Mouse (Mus musculus) adrenal gland, postnatal 25 days (tissue): ENCODE data around the gene Tbxas1. TPM values are rescaled to one million over a fixed set of nuclear protein-coding genes. Genes with fewer than 3 reads are reported as not detected.

Experiments
- DNase-seq: peaks from one replicate; pipeline ENCODE4 v3.0.0; 2021; ENCODE audit warnings: mixed read lengths
- total RNA-seq: library from RNA; stranded (reverse); gene quantifications from 2 replicates; pipeline ENCODE4 v1.2.3, GENCODE M21; 2021

Gene Tbxas1
- total RNA-seq, 1 experiment from 2014 or later, result 5.3 TPM

DNA sequence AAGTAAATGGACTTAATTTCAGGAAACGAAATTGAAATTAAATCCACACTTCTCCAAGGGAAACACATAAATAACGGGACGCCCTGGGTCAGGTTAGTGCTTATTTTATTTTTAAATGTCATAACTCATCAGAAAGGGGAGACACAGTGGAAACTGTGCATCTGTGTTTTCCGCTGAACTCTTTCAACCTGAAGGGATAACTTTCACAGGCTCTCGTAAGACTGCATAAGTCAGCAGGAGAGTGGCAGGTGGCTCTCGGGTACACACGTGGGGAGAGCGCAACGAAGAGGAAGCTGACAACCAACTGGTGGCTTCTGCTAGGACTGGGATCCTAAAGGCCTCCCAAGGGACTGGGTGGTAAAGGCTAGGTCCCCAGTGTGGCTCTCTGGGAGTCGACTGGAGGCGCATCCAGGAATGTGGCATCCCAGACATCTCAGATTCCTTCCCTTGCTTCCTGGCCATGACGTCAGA lies 128.8 kb downstream of the Tbxas1 start:
- no peak for DNase-seq

- DNase-seq, result no peak
Measured at GRCm38 (mm10) chr6:39005267-39005944, 130.2 kb downstream of the Tbxas1 start.

DNA sequence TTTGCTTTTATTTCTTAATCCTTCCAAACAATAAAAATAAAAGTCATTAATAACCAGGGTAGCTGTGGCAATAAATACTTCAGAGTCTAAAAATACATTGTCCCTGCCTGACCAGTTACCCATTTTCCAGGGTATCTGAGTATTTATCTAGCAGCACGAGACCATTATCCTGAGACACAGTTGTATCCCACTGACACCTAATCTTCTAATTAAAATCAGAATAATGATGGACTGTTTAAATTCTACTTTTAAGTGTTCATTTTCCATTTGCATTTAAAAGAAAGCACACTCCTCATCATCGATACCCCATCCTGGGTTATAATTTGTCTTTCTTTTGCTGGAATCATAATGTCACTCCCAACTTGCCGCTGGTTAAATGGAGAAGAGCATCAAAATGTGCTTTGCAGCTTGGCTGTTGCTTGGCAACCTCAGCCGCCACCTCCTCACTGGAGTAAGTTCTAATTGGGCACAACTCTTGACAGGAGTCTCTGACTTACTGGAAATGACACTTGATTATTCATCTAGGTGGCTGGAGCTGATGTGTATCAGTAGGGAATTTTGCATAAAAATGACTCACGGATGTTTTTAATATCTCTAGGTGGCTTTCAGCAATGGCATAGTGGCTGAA lies 130.9 kb downstream of the Tbxas1 start:
- DNase-seq, result no peak

GRCm38 (mm10) chr6:39007223-39007622 lies 132.0 kb downstream of the Tbxas1 start:
- no peak for DNase-seq

GRCm38 (mm10) chr6:39008116-39008515 lies 132.9 kb downstream of the Tbxas1 start:
- DNase-seq, result no peak

DNA sequence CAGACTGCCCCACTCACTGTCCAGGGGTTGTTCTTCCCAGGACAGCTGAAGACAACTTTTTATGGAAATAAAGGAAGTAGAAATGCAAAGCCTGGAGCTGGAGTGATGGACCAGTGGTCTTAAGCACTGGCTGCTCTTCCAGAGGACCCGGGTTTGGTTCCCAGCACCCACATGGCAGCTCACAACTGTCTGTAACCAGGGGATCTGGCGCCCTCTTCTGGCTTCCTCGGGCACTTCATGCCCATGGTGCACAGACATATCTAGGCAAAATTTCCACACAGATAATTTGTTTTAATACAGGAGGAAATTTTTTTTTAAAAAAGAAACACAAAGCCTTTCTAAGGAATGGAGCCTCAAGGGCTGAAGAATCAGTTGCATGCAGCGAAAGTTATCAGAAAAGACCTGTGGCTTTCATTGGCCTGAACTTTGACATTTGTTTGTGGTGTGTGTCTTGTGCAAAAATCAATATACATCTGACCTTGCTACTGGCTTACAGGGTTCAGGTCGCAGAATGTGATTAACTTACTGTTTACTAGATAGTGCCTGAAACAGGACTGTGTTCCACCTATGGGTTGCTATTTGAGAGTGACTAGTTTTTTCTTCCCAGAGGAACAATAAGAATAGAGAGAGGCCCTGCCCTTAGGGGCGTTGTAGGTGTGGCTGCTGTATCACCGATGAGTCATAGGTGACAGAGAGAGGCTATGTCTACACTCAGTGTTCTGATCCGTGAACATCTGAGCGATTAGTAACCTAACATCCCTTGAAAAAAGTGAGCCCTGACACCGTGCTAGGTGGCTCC lies 138.0 kb downstream of the Tbxas1 start:
- DNase-seq, result peak; percentile 18

DNA sequence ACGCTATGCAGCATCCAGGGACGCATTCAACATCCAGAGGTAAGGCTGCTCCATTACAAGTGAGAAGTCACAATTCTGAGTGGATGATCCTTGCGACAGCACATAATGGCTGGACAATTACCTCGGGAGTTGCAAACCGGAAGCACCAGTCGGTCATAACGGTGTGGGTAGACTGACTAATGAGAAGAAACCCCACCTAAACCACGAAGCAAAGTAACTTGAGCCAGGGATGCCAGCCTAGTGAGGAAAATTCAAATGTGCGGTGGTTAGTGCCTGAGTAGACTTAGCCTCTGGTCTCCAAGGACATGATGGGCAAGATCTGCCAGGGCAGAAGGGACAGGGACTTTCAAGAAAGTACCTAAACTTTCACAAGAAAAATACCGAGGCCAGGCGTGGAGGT lies 142.7 kb downstream of the Tbxas1 start:
- no peak for DNase-seq

GRCm38 (mm10) chr6:39018805-39019204 lies 143.6 kb downstream of the Tbxas1 start:
- DNase-seq, result peak; percentile 23

DNA sequence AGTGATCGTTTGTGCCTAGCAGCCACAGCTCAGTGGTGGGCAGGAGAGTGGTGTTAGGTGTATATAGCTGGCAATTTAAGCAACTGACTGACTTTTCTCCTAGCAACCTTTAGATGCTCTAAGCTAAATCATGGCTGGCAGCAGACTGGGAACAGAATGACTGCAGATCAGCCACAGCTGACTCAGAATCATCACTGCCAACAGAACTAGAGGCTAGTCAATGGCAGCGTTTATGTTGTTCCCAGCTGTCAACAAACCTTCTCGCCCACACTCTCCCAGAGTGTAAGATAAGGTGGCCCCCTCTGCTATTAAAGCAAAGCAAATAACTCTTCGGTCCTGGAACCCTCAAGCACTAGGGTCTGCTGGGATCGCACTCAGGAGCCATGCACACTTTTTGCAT lies 144.0 kb downstream of the Tbxas1 start:
- no peak for DNase-seq

GRCm38 (mm10) chr6:39021909-39022308 lies 146.7 kb downstream of the Tbxas1 start:
- DNase-seq, result no peak

DNA sequence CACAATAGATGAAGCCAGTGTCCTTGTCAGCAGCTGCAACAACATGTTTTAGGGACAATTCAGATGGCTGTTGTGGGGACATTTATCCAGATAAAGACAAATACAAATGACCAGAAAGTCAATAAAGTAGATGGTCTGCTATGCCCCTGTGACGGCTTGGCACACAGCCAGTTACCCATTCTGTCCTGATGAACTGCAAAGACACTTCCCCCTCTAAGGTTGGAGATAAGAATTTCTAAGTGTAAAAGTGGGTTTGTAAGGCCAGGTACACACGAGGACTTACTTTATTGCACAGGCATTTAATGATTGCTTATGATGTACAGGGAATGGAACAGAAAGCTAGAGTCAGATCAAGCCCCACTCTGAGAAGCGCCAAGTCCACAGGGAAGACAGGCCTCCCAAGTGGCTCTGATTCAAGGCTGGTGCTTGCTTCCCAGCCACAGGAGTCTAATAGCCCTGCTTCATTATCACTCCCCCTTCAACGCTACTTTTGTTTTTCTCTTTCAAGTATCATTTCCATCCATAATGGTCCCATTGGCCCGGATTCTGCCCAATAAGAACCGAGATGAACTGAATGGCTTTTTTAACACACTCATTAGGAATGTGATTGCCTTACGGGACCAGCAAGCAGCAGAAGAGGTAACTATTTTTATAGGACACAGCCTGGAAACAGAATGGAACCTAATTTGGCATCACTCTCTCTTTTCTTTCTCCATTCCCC lies 147.4 kb downstream of the Tbxas1 start:
- no peak for DNase-seq

DNA sequence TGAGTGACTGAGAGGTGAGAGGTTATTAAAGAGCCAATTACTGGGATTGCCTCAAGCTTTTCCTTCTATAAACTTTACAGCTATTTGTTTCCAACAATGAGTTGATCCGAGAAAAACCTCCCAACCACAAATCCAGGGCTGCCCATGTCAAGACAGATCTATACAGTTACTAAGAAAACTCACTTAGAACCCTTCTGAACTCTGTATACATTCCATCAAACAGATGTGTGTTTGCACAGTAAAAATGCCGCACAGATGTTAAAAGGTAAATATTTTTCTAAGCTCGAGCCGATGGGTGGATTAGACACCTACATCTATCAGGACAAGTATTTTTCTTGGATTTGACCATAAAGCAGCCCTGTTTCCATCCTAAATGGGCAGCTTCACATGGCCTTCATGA lies 149.4 kb downstream of the Tbxas1 start:
- DNase-seq, result no peak

- no peak for DNase-seq
Measured at GRCm38 (mm10) chr6:39025038-39025437, 149.8 kb downstream of the Tbxas1 start.

DNA sequence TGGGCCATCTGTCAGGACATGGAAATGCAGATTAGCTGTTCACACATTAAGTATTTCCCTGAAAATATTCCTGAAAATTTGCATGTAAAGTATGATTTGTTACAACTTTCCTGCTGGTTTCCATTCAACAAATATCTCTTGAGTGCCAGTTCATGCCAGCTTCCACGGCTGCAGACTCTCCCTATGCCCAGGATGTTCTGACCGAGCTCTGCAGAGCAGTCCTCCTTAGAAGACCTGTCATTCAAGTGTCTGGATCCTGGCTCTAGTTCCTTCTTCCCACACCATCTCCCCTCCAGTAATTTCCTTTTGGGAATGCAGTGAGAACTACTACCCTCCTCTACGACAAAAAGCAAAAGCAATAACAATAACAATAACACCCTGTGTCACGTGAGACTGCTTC lies 155.5 kb downstream of the Tbxas1 start:
- no peak for DNase-seq

GRCm38 (mm10) chr6:39033676-39034075 lies 158.5 kb downstream of the Tbxas1 start:
- no peak for DNase-seq

- no peak for DNase-seq
Measured at GRCm38 (mm10) chr6:39035039-39035438, 159.8 kb downstream of the Tbxas1 start.

- DNase-seq, result no peak
Measured at GRCm38 (mm10) chr6:39036204-39036603, 161.0 kb downstream of the Tbxas1 start.

- DNase-seq, result no peak
Measured at GRCm38 (mm10) chr6:39040451-39040850, 165.2 kb downstream of the Tbxas1 start.

DNA sequence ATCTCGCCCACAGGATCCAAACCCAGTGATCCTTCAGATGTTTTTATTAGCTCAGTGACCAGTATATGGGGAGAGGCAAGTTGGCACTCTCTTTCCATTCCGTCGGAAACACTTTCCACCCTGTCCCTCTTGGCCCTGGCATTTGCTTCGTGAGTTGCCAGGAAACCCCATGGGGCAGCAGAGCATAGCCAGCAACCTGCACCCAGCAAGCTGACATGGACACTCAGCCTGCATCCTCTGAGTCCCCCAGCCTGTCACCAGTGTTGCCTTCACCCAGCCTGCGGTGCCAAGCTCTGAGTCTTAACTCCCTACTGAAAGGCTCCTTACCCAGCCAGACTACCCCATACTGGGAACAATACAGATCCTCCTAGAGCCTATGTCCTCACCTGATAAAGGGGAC lies 173.9 kb downstream of the Tbxas1 start:
- no peak for DNase-seq

- DNase-seq, result no peak
Measured at GRCm38 (mm10) chr6:39050836-39051235, 175.6 kb downstream of the Tbxas1 start.

DNA sequence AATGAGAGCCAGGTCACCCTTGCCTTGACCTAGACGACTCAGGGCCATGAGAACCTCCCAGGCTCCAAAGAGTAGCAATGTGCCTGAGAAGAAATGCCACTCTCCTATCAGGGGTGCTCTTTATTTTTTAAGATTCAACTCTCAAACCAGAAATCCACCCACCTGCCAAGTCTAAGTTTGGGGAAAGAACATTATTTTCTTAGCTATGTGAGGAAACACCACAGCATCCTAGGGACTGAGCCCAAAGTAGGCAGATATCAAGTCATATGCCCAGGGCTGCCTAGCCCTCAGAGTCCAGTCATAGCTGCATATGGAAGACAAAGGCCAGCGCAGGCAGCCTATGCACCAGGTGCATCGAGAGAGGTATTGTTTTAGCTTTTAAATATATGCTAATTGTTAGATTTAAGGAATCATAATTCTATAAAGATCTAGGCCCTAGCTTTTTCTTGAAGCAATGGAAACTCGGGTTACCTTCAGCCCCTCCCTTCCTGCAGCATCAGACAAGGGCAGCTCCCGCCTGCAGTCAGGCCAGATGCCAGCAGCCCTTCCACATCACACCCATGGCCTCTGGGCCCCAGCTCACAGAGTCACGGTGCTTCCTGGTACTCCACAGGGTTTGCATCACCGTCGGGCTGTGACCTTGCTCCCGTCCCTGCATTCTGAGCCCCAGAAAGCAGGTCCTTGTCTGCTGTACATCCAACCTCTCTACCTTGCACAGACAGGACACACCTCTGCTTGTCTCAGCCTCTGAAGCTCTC lies 176.8 kb downstream of the Tbxas1 start:
- peak; percentile 50 for DNase-seq

- peak; percentile 38 for DNase-seq
Measured at GRCm38 (mm10) chr6:39052636-39053035, 177.4 kb downstream of the Tbxas1 start.
